Mouse (Mus musculus) left cerebral cortex, adult 11 months (tissue): ENCODE measurements around the gene Ccdc32.
"Not testable (repeated sequence)": the region's sequence is repeated elsewhere in the genome, so short reads cannot be mapped to it uniquely, and the experiment has no call there.

Source experiments
- DNase-seq: peaks from one replicate; pipeline ENCODE4 v3.0.0; 2022; ENCODE audit warnings: low spot score

Gene Ccdc32

GRCm38 (mm10) chr2:119028941-119029551 is at the start of gene Ccdc32:
Gene Ccdc32, minus strand, starts transcription at chr2:119029393.
- DNase-seq, result peak; percentile 95

GRCm38 (mm10) chr2:119072397-119072796 is 43.2 kb upstream of the Ccdc32 start:
- DNase-seq, result no peak

GRCm38 (mm10) chr2:119060139-119060538 is 30.9 kb upstream of the Ccdc32 start:
- no peak for DNase-seq

- DNase-seq, result no peak
Measured at GRCm38 (mm10) chr2:119050132-119050650, 21.0 kb upstream of the Ccdc32 start.

GRCm38 (mm10) chr2:119047849-119048248 is 18.7 kb upstream of the Ccdc32 start:
- DNase-seq, result no peak

GRCm38 (mm10) chr2:119046649-119047611 is 17.7 kb upstream of the Ccdc32 start, which contains the start of gene Knl1:
Gene Knl1, plus strand, starts transcription at chr2:119047119.
- peak; percentile 94 for DNase-seq

- DNase-seq, result no peak
Measured at GRCm38 (mm10) chr2:119045163-119045562, 16.0 kb upstream of the Ccdc32 start.

- no peak for DNase-seq
Measured at GRCm38 (mm10) chr2:119040882-119041281, 11.7 kb upstream of the Ccdc32 start.

GRCm38 (mm10) chr2:119035397-119035745 is 6.2 kb upstream of the Ccdc32 start:
- DNase-seq, result no peak

- DNase-seq, result peak; percentile 87
Measured at GRCm38 (mm10) chr2:119034656-119035396, 5.6 kb upstream of the Ccdc32 start, which contains the start of gene Rpusd2. Gene Rpusd2, plus strand, starts transcription at chr2:119034790.

GRCm38 (mm10) chr2:119032191-119032590 is 3.0 kb upstream of the Ccdc32 start:
- DNase-seq, result no peak

GRCm38 (mm10) chr2:119026951-119027350 is 2.2 kb downstream of the Ccdc32 start:
- DNase-seq, result no peak

GRCm38 (mm10) chr2:119025239-119025616 is 4.0 kb downstream of the Ccdc32 start:
- no peak for DNase-seq

- no peak for DNase-seq
Measured at GRCm38 (mm10) chr2:119024536-119025238, 4.5 kb downstream of the Ccdc32 start.

GRCm38 (mm10) chr2:119023154-119023660 is 6.0 kb downstream of the Ccdc32 start:
- no peak for DNase-seq

- no peak for DNase-seq
Measured at GRCm38 (mm10) chr2:119019538-119019937, 9.7 kb downstream of the Ccdc32 start.

- no peak for DNase-seq
Measured at GRCm38 (mm10) chr2:119019131-119019530, 10.1 kb downstream of the Ccdc32 start.

- no peak for DNase-seq
Measured at GRCm38 (mm10) chr2:119018391-119019122, 10.6 kb downstream of the Ccdc32 start.

- no peak for DNase-seq
Measured at GRCm38 (mm10) chr2:119017647-119018046, 11.5 kb downstream of the Ccdc32 start.

GRCm38 (mm10) chr2:119016312-119016711 is 12.9 kb downstream of the Ccdc32 start:
- not testable (repeated sequence) for DNase-seq
